Mouse (Mus musculus) gastrocnemius, postnatal 36 days (tissue): ENCODE measurements at regions not wholly inside any gene's neighbourhood (a gene's known extent, or its start where the extent isn't known, plus 50 kb on each side); places are given as distances from the start of the nearest gene placed in this dataset.
A peak's percentile ranks its signal among the peaks of the same experiment; 100 is the strongest.
"Not testable (repeated sequence)": the region's sequence is repeated elsewhere in the genome, so short reads cannot be mapped to it uniquely, and the experiment has no call there.

ENCODE experiments used
- DNase-seq, 2 experiments: peaks; one replicate each; pipeline ENCODE4 v3.0.0; 2022
- intact Hi-C: fragments of 180-260 bp; cut with DNase I; formaldehyde crosslinking; loops from one replicate; pipeline ENCODE4 v1.15.1; 2025

- intact Hi-C loops: no loop called here
- DNase-seq: no peak
These were observed 116.5 kb upstream of the Teddm2 start for GRCm38 (mm10) chr1:154016516-154016915.

GRCm38 (mm10) chr1:154018241-154018640 lies 118.2 kb upstream of the Teddm2 start:
- intact Hi-C loops: no loop called here
- no peak for DNase-seq

GRCm38 (mm10) chr1:154024301-154024700 lies 124.3 kb upstream of the Teddm2 start:
- intact Hi-C loops: no loop called here
- DNase-seq: no peak

- DNase-seq: no peak
These were observed 127.3 kb upstream of the Teddm2 start for GRCm38 (mm10) chr1:154027303-154027702.

GRCm38 (mm10) chr1:154029826-154030225 lies 129.8 kb upstream of the Teddm2 start:
- DNase-seq: no peak
- intact Hi-C loops: loop anchor here (5.0 kb wide), 3 partner anchors 87 to 152 kb away; no protein-coding TSS in a partner anchor

More at GRCm38 (mm10) chr1:154027303-154027702, 127.3 kb upstream of the Teddm2 start:
- intact Hi-C loops: no loop called here

- peak; percentile 74 to 75 for DNase-seq
- intact Hi-C loops: loop anchor here (2.0 to 5.0 kb wide), 4 partner anchors 85 to 150 kb away; no protein-coding TSS in a partner anchor
These were observed 132.7 kb upstream of the Teddm2 start for GRCm38 (mm10) chr1:154032669-154033099.

GRCm38 (mm10) chr1:154033958-154034606 lies 134.1 kb upstream of the Teddm2 start:
- DNase-seq: no peak
- intact Hi-C loops: loop anchor here (2.0 to 5.0 kb wide), 4 partner anchors 83 to 148 kb away; no protein-coding TSS in a partner anchor

- no peak for DNase-seq
- intact Hi-C loops: no loop called here
These were observed 136.8 kb upstream of the Teddm2 start for GRCm38 (mm10) chr1:154036729-154037270.

GRCm38 (mm10) chr1:154038241-154038640 lies 138.2 kb upstream of the Teddm2 start:
- DNase-seq: no peak
- intact Hi-C loops: no loop called here

- intact Hi-C loops: no loop called here
- DNase-seq: no peak
These were observed 140.9 kb upstream of the Teddm2 start for GRCm38 (mm10) chr1:154040907-154041306.

- no peak for DNase-seq
- intact Hi-C loops: no loop called here
These were observed 142.9 kb upstream of the Teddm2 start for GRCm38 (mm10) chr1:154042956-154043355.

- intact Hi-C loops: no loop called here
- no peak for DNase-seq
These were observed 144.7 kb upstream of the Teddm2 start for GRCm38 (mm10) chr1:154044712-154045111.

- intact Hi-C loops: no loop called here
- no peak for DNase-seq
These were observed 145.9 kb upstream of the Teddm2 start for GRCm38 (mm10) chr1:154045951-154046350.

- no peak for DNase-seq
- intact Hi-C loops: no loop called here
These were observed 147.3 kb upstream of the Zfp648 start for GRCm38 (mm10) chr1:154053641-154054040.

- no peak for DNase-seq
- intact Hi-C loops: no loop called here
These were observed 146.1 kb upstream of the Zfp648 start for GRCm38 (mm10) chr1:154054874-154055273.

- intact Hi-C loops: not testable (repeated sequence)
These were observed 139.6 kb upstream of the Zfp648 start for GRCm38 (mm10) chr1:154061397-154061796.

GRCm38 (mm10) chr1:154061851-154062250 lies 139.1 kb upstream of the Zfp648 start:
- DNase-seq: no peak
- intact Hi-C loops: no loop called here

More at GRCm38 (mm10) chr1:154061397-154061796, 139.6 kb upstream of the Zfp648 start:
- not testable (repeated sequence) for DNase-seq

- peak in 1 of 2 experiments; percentile 8 for DNase-seq
- intact Hi-C loops: no loop called here
These were observed 138.3 kb upstream of the Zfp648 start for GRCm38 (mm10) chr1:154062666-154063065.

- DNase-seq: peak in 1 of 2 experiments; percentile 19
- intact Hi-C loops: no loop called here
These were observed 136.4 kb upstream of the Zfp648 start for GRCm38 (mm10) chr1:154064633-154065032.

- intact Hi-C loops: no loop called here
- peak in 1 of 2 experiments; percentile 66 for DNase-seq
These were observed 135.4 kb upstream of the Zfp648 start for GRCm38 (mm10) chr1:154065336-154066329.

- intact Hi-C loops: no loop called here
- no peak for DNase-seq
These were observed 133.1 kb upstream of the Zfp648 start for GRCm38 (mm10) chr1:154067856-154068255.
